Mouse (Mus musculus) spleen, adult 2 months (tissue): Measurements from ENCODE around the gene Fam222a.

Source experiments
- CTCF ChIP-seq: fragments of 200-500 bp; IDR thresholded peaks from 2 replicates; pipeline ENCODE4 v1.5.1; 2011; ENCODE audit warnings: mild to moderate bottlenecking, inconsistent platforms; ENCODE audit not compliant: insufficient read depth, insufficient read length, insufficient replicate concordance; ENCODE audit errors: extremely low read depth
- POLR2A ChIP-seq: fragments of 200-500 bp; IDR thresholded peaks from 2 replicates; pipeline ENCODE4 v1.6.1; 2011; ENCODE audit warnings: low read depth, low read length, inconsistent platforms

- TF ChIP-seq CTCF, result no peak
- no peak for TF ChIP-seq POLR2A
Observed at GRCm38 (mm10) chr5:114552507-114553208, 15.2 kb upstream of the Fam222a start.
